10 mouse cellular contexts compared by ENCODE assay signal in the genomic region with DNA sequence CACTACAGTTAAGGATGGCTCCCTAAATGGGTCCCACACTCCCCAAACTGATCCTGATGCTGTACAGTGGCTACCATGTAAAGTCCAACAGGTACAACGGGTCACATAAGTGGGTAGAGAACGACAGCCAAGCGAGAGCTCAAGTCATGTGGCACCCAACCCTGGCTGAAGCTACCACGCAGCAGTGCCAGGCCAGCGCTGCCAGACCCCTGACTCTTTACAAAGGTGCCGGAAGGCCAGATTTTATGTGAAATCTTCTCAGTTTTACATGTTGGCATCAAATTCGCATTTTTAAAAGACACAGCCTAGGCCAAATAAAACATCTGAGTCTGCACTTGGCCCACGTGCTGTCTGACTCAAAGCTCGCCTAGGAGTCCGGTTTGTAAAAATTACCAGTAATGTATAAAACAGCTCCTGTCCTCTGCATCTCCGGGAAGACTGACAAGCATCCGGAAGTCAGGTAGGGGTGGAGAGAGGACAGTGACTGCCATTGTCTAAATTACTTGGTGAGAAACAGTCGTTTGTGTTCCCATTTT. TPM values are rescaled to one million over a fixed set of nuclear protein-coding genes. Genes with fewer than 3 reads are reported as not detected.
DNase-seq lines count a peak whose midpoint lies in the region; ATAC-seq and TF ChIP-seq lines count a peak whose summit lies in the region.
"Had no signal": no experiment of that assay in that cellular context is flagged by ENCODE, and none has a peak within 500 bp of the region (broad histone marks: within the 10 kb centered on the region; RNA-seq: fewer than 3 reads in every experiment).

No protein-coding gene starts in this region.

- H3K27ac ChIP-seq in midbrain, embryonic 10.5 days (replicated peaks): peak overlapping the region; percentile 69
- no peak overlapping the region for H3K27ac ChIP-seq in midbrain, embryonic 11.5 days (ENCODE audit: low read depth, low read length)
- peak overlapping the region; percentile 45; the same call in 1 of the 2 replicates for H3K27ac ChIP-seq in hindbrain, postnatal 0 days
- H3K27ac ChIP-seq in liver, postnatal 0 days (ENCODE audit: low read depth): no peak overlapping the region
- no peak overlapping the region for H3K27ac ChIP-seq in intestine, postnatal 0 days (ENCODE audit: low read depth, low read length)

- peaks cover 77% of the 10 kb centered on the region for H3K36me3 ChIP-seq in midbrain, embryonic 10.5 days
- no peaks in the 10 kb centered on the region; the same call in 1 of the 2 replicates for H3K36me3 ChIP-seq in midbrain, embryonic 11.5 days (ENCODE audit: control insufficient read depth, insufficient read depth, low read length)
- H3K36me3 ChIP-seq in hindbrain, postnatal 0 days (ENCODE audit: insufficient read depth, low read length): no peaks in the 10 kb centered on the region
- no peaks in the 10 kb centered on the region for H3K36me3 ChIP-seq in liver, postnatal 0 days (replicated peaks; ENCODE audit: insufficient read depth, low read length)
- H3K36me3 ChIP-seq in intestine, postnatal 0 days (ENCODE audit: control insufficient read depth, insufficient read depth): no peaks in the 10 kb centered on the region

- 83% methylated on average over 13 of the region's 13 CpGs for WGBS in midbrain, embryonic 10.5 days
- WGBS in midbrain, embryonic 11.5 days: 83% methylated on average over 13 of the region's 13 CpGs
- WGBS in hindbrain, postnatal 0 days: 50% methylated on average over 13 of the region's 13 CpGs
- WGBS in liver, postnatal 0 days (ENCODE audit: insufficient replicate concordance): 82% methylated on average over 13 of the region's 13 CpGs
- 74% methylated on average over 13 of the region's 13 CpGs for WGBS in intestine, postnatal 0 days

- no peak overlapping the region for H3K4me3 ChIP-seq in midbrain, embryonic 10.5 days
- no peak overlapping the region for H3K4me3 ChIP-seq in midbrain, embryonic 11.5 days (ENCODE audit: low read depth, low read length)
- H3K4me3 ChIP-seq in hindbrain, postnatal 0 days (ENCODE audit: low read length): no peak overlapping the region
- no peak overlapping the region for H3K4me3 ChIP-seq in liver, postnatal 0 days (ENCODE audit: low read depth, low read length)
- no peak overlapping the region for H3K4me3 ChIP-seq in intestine, postnatal 0 days (ENCODE audit: low read depth, low read length)

- H3K4me2 ChIP-seq in midbrain, embryonic 11.5 days: no peak overlapping the region
- H3K4me2 ChIP-seq in hindbrain, postnatal 0 days (ENCODE audit: low read depth, low read length): no peak overlapping the region
- H3K4me2 ChIP-seq in liver, postnatal 0 days (ENCODE audit: low read depth, low read length): no peak overlapping the region
- no peak overlapping the region for H3K4me2 ChIP-seq in intestine, postnatal 0 days (replicated peaks; ENCODE audit: low read depth)

- no peaks in the 10 kb centered on the region for H3K27me3 ChIP-seq in midbrain, embryonic 10.5 days (ENCODE audit: low read depth, poor library complexity, severe bottlenecking)
- no peaks in the 10 kb centered on the region for H3K27me3 ChIP-seq in midbrain, embryonic 11.5 days (ENCODE audit: control insufficient read depth, insufficient read depth, low read length)
- H3K27me3 ChIP-seq in hindbrain, postnatal 0 days (ENCODE audit: insufficient read depth, low read length): no peaks in the 10 kb centered on the region
- H3K27me3 ChIP-seq in liver, postnatal 0 days (ENCODE audit: insufficient read depth, low read length): no peaks in the 10 kb centered on the region
- no peaks in the 10 kb centered on the region for H3K27me3 ChIP-seq in intestine, postnatal 0 days (replicated peaks; ENCODE audit: control insufficient read depth, insufficient read depth, low read length)

- no peak for TF ChIP-seq EP300 in liver, postnatal 0 days (IDR thresholded peaks at IDR 0.05; ENCODE audit: low read depth)

- H3K9ac ChIP-seq in midbrain, embryonic 11.5 days (ENCODE audit: low read length): no peak overlapping the region
- no peak overlapping the region for H3K9ac ChIP-seq in hindbrain, postnatal 0 days (replicated peaks; ENCODE audit: low read length)
- H3K9ac ChIP-seq in liver, postnatal 0 days (replicated peaks): no peak overlapping the region
- H3K9ac ChIP-seq in intestine, postnatal 0 days (ENCODE audit: low read depth, low read length): no peak overlapping the region

- DNase-seq in frontal cortex, postnatal 36 days (ENCODE audit: low spot score in 2 of 2): peak; percentile 35 to 43
- DNase-seq in frontal cortex, postnatal 10 days (ENCODE audit: low spot score in 2 of 2): no peak
- DNase-seq in midbrain, embryonic 10.5 days (ENCODE audit: low spot score): no peak
- no peak for DNase-seq in midbrain, embryonic 11.5 days (ENCODE audit: low spot score, missing footprints)
- no peak for DNase-seq in hindbrain, postnatal 0 days (ENCODE audit: low spot score)
- no peak for DNase-seq in kidney, postnatal 4 days
- DNase-seq in liver, postnatal 0 days: no peak
- DNase-seq: kidney, adult 11 months; lung, adult 18-20 months had no signal

- peaks cover 88% of the 10 kb centered on the region for H3K4me1 ChIP-seq in midbrain, embryonic 10.5 days
- H3K4me1 ChIP-seq in midbrain, embryonic 11.5 days (ENCODE audit: control insufficient read depth, insufficient read depth, low read length): peaks cover 47% of the 10 kb centered on the region
- H3K4me1 ChIP-seq in hindbrain, postnatal 0 days (ENCODE audit: insufficient read depth, low read length): peaks cover 38% of the 10 kb centered on the region
- H3K4me1 ChIP-seq in liver, postnatal 0 days (ENCODE audit: insufficient read depth): no peaks in the 10 kb centered on the region
- no peaks in the 10 kb centered on the region for H3K4me1 ChIP-seq in intestine, postnatal 0 days (replicated peaks; ENCODE audit: control insufficient read depth, insufficient read depth, low read length)

- H3K9me3 ChIP-seq in midbrain, embryonic 10.5 days (replicated peaks): peaks cover 5% of the 10 kb centered on the region; the same call in 1 of the 2 replicates
- H3K9me3 ChIP-seq in midbrain, embryonic 11.5 days (ENCODE audit: control insufficient read depth, low read length): no peaks in the 10 kb centered on the region
- H3K9me3 ChIP-seq in hindbrain, postnatal 0 days (ENCODE audit: low read length): no peaks in the 10 kb centered on the region
- H3K9me3 ChIP-seq in liver, postnatal 0 days (ENCODE audit: low read length): no peaks in the 10 kb centered on the region
- no peaks in the 10 kb centered on the region for H3K9me3 ChIP-seq in intestine, postnatal 0 days (ENCODE audit: control insufficient read depth)

- no peak for TF ChIP-seq CTCF in hindbrain, postnatal 0 days (IDR thresholded peaks at IDR 0.05; ENCODE audit: low read depth)
- no peak for TF ChIP-seq CTCF in liver, postnatal 0 days (IDR thresholded peaks at IDR 0.05; ENCODE audit: low read depth)
- TF ChIP-seq CTCF in intestine, postnatal 0 days (IDR thresholded peaks at IDR 0.05; ENCODE audit: low read depth): no peak

- no peak for ATAC-seq in midbrain, embryonic 11.5 days (ENCODE audit: low FRiP score)
- no peak for ATAC-seq in hindbrain, postnatal 0 days
- no peak for ATAC-seq in liver, postnatal 0 days
- no peak for ATAC-seq in intestine, postnatal 0 days

RNA-seq across cellular contexts. Expression of a gene that starts 22.4 kb away (rescaled TPM):
- polyA plus RNA-seq in midbrain, embryonic 10.5 days (2016; fragmentation: Nextera tagmentation; extraction: Ambion mirVana): 30.9 and 44.7 TPM in 2 replicates
- 48.9 and 54.9 TPM in 2 replicates for polyA plus RNA-seq in midbrain, embryonic 11.5 days (2014; fragmentation: Nextera tagmentation; extraction: Ambion mirVana)
- 49.4 and 55.8 TPM in 2 replicates for total RNA-seq in hindbrain, postnatal 0 days (2014; rRNA removed)
- polyA plus RNA-seq in hindbrain, postnatal 0 days (2015; fragmentation: Nextera tagmentation; extraction: Ambion mirVana): 20.6 and 23.7 TPM in 2 replicates
- polyA plus RNA-seq in liver, postnatal 0 days (2015; fragmentation: Nextera tagmentation; extraction: Ambion mirVana): 0.13 and 0.26 TPM in 2 replicates
- polyA plus RNA-seq in intestine, postnatal 0 days (2015; fragmentation: Nextera tagmentation; extraction: Ambion mirVana): 0.50 and 0.58 TPM in 2 replicates

Comparison
In these comparisons a context has a peak if more than half of its experiments do, and no peak if none do; other contexts are left out.
1. DNase-seq: peak in frontal cortex, postnatal 36 days (2 of 2); none in frontal cortex, postnatal 10 days (0 of 2), midbrain, embryonic 10.5 days (single experiment), midbrain, embryonic 11.5 days (single experiment), hindbrain, postnatal 0 days (single experiment), kidney, postnatal 4 days (0 of 2) and liver, postnatal 0 days (single experiment).
2. H3K27ac ChIP-seq: peak in midbrain, embryonic 10.5 days (single experiment) and hindbrain, postnatal 0 days (single experiment); none in midbrain, embryonic 11.5 days (single experiment), liver, postnatal 0 days (single experiment) and intestine, postnatal 0 days (single experiment).
3. RNA of a gene that starts 22.4 kb away (polyA plus RNA-seq): 48.9 to 54.9 TPM in midbrain, embryonic 11.5 days, 30.9 to 44.7 TPM in midbrain, embryonic 10.5 days and 20.6 to 23.7 TPM in hindbrain, postnatal 0 days; 0.50 to 0.58 TPM in intestine, postnatal 0 days and 0.13 to 0.26 TPM in liver, postnatal 0 days; every median in the first group is over 10 times any median in the second.